Mouse (Mus musculus): ENCODE data around the gene Exoc3. TPM values are rescaled to one million over a fixed set of nuclear protein-coding genes. Genes with fewer than 3 reads are reported as not detected.

Gene Exoc3
- total RNA-seq (2023) = 10 to 100 TPM; 49.8 to 50.3 TPM

GRCm38 (mm10) chr13:74208317-74208985 is at the start of gene Exoc3:
Gene Exoc3, minus strand, starts transcription at chr13:74208732.

GRCm38 (mm10) chr13:74121141-74121602 is 87.4 kb downstream of the Exoc3 start, which contains the start of gene Slc9a3:
Gene Slc9a3, plus strand, starts transcription at chr13:74121457.

Other genes starting within 250 kb of the Exoc3 start
- not detected for gene Zdhhc11, start 244.9 kb downstream of the Exoc3 start, total RNA-seq (2023)
- gene Tppp, start 199.3 kb downstream of the Exoc3 start, total RNA-seq (2023) = 1 to 10 TPM; 5.4 to 6.0 TPM
- 1 to 10 TPM; 5.8 to 6.1 TPM for gene Cep72, start 146.4 kb downstream of the Exoc3 start, total RNA-seq (2023)
- gene Slc9a3, start 87.3 kb downstream of the Exoc3 start, total RNA-seq (2023) = not detected
- gene Ahrr, start 83.6 kb upstream of the Exoc3 start, total RNA-seq (2023) = 1 to 10 TPM; 1.5 to 1.7 TPM
- gene Pdcd6, start 108.8 kb upstream of the Exoc3 start, total RNA-seq (2023) = 10 to 100 TPM; 77.6 to 77.7 TPM
- gene Sdha, start 141.5 kb upstream of the Exoc3 start, total RNA-seq (2023) = 100 to 1,000 TPM; 114 to 129 TPM
- gene Ccdc127, start 141.6 kb upstream of the Exoc3 start, total RNA-seq (2023) = 10 to 100 TPM; 21.1 to 22.3 TPM
- not detected for gene Lrrc14b, start 155.3 kb upstream of the Exoc3 start, total RNA-seq (2023)
- gene Zfp72, start 182.1 kb upstream of the Exoc3 start, total RNA-seq (2023) = 1 to 10 TPM; 1.5 to 2.0 TPM
- 1,000 to 10,000 TPM; 1,894 to 2,594 TPM for gene Ftl1-ps1, start 191.0 kb upstream of the Exoc3 start, total RNA-seq (2023)